Mouse (Mus musculus): ENCODE measurements at regions not wholly inside any gene's neighbourhood (a gene's known extent, or its start where the extent isn't known, plus 50 kb on each side); places are given as distances from the start of the nearest gene placed in this dataset.

- H3K9me3 ChIP-seq (ENCODE audit: low read length), result no peaks in the 10 kb centered on the region
- H3K27me3 ChIP-seq (ENCODE audit: insufficient read depth, low read length), result no peaks in the 10 kb centered on the region
- H3K4me1 ChIP-seq (ENCODE audit: insufficient read depth), result no peaks in the 10 kb centered on the region
- TF ChIP-seq CTCF (IDR thresholded peaks at IDR 0.05; ENCODE audit: low read depth), result no peak
- 48% methylated on average over 14 of the region's 14 CpGs for WGBS
- 0 out of 2 replicates have a peak overlapping the region, but pooled peaks have one; percentile 9 for H3K27ac ChIP-seq (ENCODE audit: low read depth, low read length)
- no peak overlapping the region for H3K4me2 ChIP-seq (ENCODE audit: low read depth)
- ATAC-seq (peak; percentile 80), DNase-seq (peak; percentile 52)
- no peak overlapping the region for H3K4me3 ChIP-seq (ENCODE audit: low read depth, low read length)
- H3K36me3 ChIP-seq (ENCODE audit: insufficient read depth), result no peaks in the 10 kb centered on the region
- H3K9ac ChIP-seq, result no peak overlapping the region
Measured at GRCm38 (mm10) chr8:12078679-12079566, 199.7 kb upstream of the A230072I06Rik start.

GRCm38 (mm10) chr8:12081536-12081935, 197.1 kb upstream of the A230072I06Rik start:
- H3K4me3 ChIP-seq (ENCODE audit: low read depth, low read length), result no peak overlapping the region
- no peaks in the 10 kb centered on the region for H3K27me3 ChIP-seq (ENCODE audit: insufficient read depth, low read length)
- no peaks in the 10 kb centered on the region for H3K4me1 ChIP-seq (ENCODE audit: insufficient read depth)
- H3K9ac ChIP-seq, result no peak overlapping the region
- H3K9me3 ChIP-seq (ENCODE audit: low read length), result no peaks in the 10 kb centered on the region
- no peak for TF ChIP-seq CTCF (IDR thresholded peaks at IDR 0.05; ENCODE audit: low read depth)
- 92% methylated on average over 5 of the region's 5 CpGs for WGBS
- no peaks in the 10 kb centered on the region for H3K36me3 ChIP-seq (ENCODE audit: insufficient read depth)
- H3K4me2 ChIP-seq (ENCODE audit: low read depth), result no peak overlapping the region
- no peak overlapping the region for H3K27ac ChIP-seq (ENCODE audit: low read depth, low read length)
- DNase-seq, result no peak
- no peak for ATAC-seq

GRCm38 (mm10) chr8:12087192-12087800, 191.3 kb upstream of the A230072I06Rik start:
- 34% methylated on average over 10 of the region's 10 CpGs for WGBS
- TF ChIP-seq CTCF (IDR thresholded peaks at IDR 0.05; ENCODE audit: low read depth), result no peak
- no peak for DNase-seq

GRCm38 (mm10) chr8:12100145-12100544, 178.5 kb upstream of the A230072I06Rik start:
- no peak for TF ChIP-seq CTCF (IDR thresholded peaks at IDR 0.05; ENCODE audit: low read depth)
- no peak overlapping the region for H3K9ac ChIP-seq
- no peaks in the 10 kb centered on the region for H3K36me3 ChIP-seq (ENCODE audit: insufficient read depth)
- H3K4me2 ChIP-seq (ENCODE audit: low read depth), result no peak overlapping the region
- H3K4me1 ChIP-seq (ENCODE audit: insufficient read depth), result no peaks in the 10 kb centered on the region
- H3K27ac ChIP-seq (ENCODE audit: low read depth, low read length), result no peak overlapping the region
- WGBS, result 89% methylated on average over 8 of the region's 8 CpGs
- H3K9me3 ChIP-seq (ENCODE audit: low read length), result no peaks in the 10 kb centered on the region
- DNase-seq (no peak), ATAC-seq (no peak)
- no peak overlapping the region for H3K4me3 ChIP-seq (ENCODE audit: low read depth, low read length)
- no peaks in the 10 kb centered on the region for H3K27me3 ChIP-seq (ENCODE audit: insufficient read depth, low read length)

More at GRCm38 (mm10) chr8:12087192-12087800, 191.3 kb upstream of the A230072I06Rik start:
- ATAC-seq, result no peak
- H3K4me3 ChIP-seq (ENCODE audit: low read depth, low read length), result no peak overlapping the region
- H3K9me3 ChIP-seq (ENCODE audit: low read length), result no peaks in the 10 kb centered on the region
- H3K4me2 ChIP-seq (ENCODE audit: low read depth), result no peak overlapping the region
- H3K9ac ChIP-seq, result no peak overlapping the region
- H3K27me3 ChIP-seq (ENCODE audit: insufficient read depth, low read length), result no peaks in the 10 kb centered on the region
- H3K27ac ChIP-seq (ENCODE audit: low read depth, low read length), result no peak overlapping the region
- H3K36me3 ChIP-seq (ENCODE audit: insufficient read depth), result no peaks in the 10 kb centered on the region
- no peaks in the 10 kb centered on the region for H3K4me1 ChIP-seq (ENCODE audit: insufficient read depth)

- H3K9ac ChIP-seq, result no peak overlapping the region
- H3K36me3 ChIP-seq (ENCODE audit: insufficient read depth), result no peaks in the 10 kb centered on the region
- peaks cover 4% of the 10 kb centered on the region; the same call in 1 of the 2 replicates for H3K4me1 ChIP-seq (ENCODE audit: insufficient read depth)
- H3K4me2 ChIP-seq (ENCODE audit: low read depth), result no peak overlapping the region
- no peak for DNase-seq
- 67% methylated on average over 4 of the region's 4 CpGs for WGBS
- H3K9me3 ChIP-seq (ENCODE audit: low read length), result no peaks in the 10 kb centered on the region
- H3K27me3 ChIP-seq (ENCODE audit: insufficient read depth, low read length), result no peaks in the 10 kb centered on the region
- no peak for ATAC-seq
- H3K4me3 ChIP-seq (ENCODE audit: low read depth, low read length), result no peak overlapping the region
- TF ChIP-seq CTCF (IDR thresholded peaks at IDR 0.05; ENCODE audit: low read depth), result no peak
- H3K27ac ChIP-seq (ENCODE audit: low read depth, low read length), result no peak overlapping the region
Measured at GRCm38 (mm10) chr8:12103296-12103695, 175.3 kb upstream of the A230072I06Rik start.

- H3K4me3 ChIP-seq (ENCODE audit: low read depth, low read length), result no peak overlapping the region
- DNase-seq (no peak), ATAC-seq (peak; percentile 50; the same call in 1 of the 2 replicates)
- H3K36me3 ChIP-seq (ENCODE audit: insufficient read depth), result no peaks in the 10 kb centered on the region
- peak; percentile 38 for TF ChIP-seq CTCF (IDR thresholded peaks at IDR 0.05; ENCODE audit: low read depth)
- no peak overlapping the region for H3K4me2 ChIP-seq (ENCODE audit: low read depth)
- H3K4me1 ChIP-seq (ENCODE audit: insufficient read depth), result peaks cover 4% of the 10 kb centered on the region; the same call in 1 of the 2 replicates
- WGBS, result 12% methylated on average over 15 of the region's 15 CpGs
- no peak overlapping the region for H3K27ac ChIP-seq (ENCODE audit: low read depth, low read length)
- no peak overlapping the region for H3K9ac ChIP-seq
- H3K27me3 ChIP-seq (ENCODE audit: insufficient read depth, low read length), result no peaks in the 10 kb centered on the region
- no peaks in the 10 kb centered on the region for H3K9me3 ChIP-seq (ENCODE audit: low read length)
Measured at GRCm38 (mm10) chr8:12105106-12105901, 173.3 kb upstream of the A230072I06Rik start.
